Mouse (Mus musculus): ENCODE data around the gene Fzr1.

DNA sequence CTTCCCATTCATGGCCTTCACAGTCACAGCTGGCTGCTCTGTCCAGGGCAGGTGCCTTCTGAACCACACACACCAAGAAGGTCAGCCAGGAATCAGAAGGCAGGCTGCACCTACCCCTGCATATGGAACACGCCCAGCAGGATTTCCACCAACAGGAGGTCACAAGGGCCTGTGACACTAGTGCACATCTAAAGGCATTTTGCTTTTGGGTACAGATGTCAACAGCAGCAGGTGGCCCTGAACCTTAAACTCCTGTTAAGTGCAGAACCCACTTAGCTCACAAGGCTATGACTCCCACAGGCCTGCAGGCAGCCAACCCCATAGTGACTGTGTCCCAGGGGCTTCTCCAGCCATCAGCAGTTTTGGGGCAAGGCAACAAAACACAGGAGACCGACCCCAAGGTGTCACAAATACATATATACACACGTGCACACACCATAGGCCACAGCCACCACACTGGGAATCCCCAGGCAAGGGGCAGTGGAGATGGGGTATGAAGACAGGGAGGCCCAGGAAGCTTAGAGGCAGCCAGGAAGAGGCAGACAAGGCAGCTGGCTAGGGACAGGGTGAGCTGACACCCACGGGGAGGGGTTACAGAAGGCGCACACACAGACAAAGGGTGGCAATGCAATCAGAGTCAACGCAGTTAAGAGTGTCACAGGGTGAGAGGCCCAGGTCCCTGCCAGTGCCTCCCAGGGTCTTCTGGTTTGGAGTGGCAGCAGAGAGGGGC is 11.7 kb downstream of the Fzr1 start:
- TF ChIP-seq EP300 (optimal IDR thresholded peaks at IDR 0.05) (no peak), CTCF (IDR thresholded peaks at IDR 0.05; ENCODE audit: low read depth) (no peak)

Measured in stomach, postnatal 0 days (tissue).